Mouse (Mus musculus) T-cell, adult 66 days (primary cell): Measurements from ENCODE around the gene Zfp277. TPM values are rescaled to one million over a fixed set of nuclear protein-coding genes. Genes with fewer than 3 reads are reported as not detected.

ENCODE experiments used
- total RNA-seq, 2 experiments: library from RNA; stranded (reverse); gene quantifications; 3 replicates in 1 of 2; 4 replicates in 1 of 2; pipeline ENCODE4 v1.2.4; 2023

Zfp277 gene
- 10 to 100 TPM; 26.8 to 30.3 TPM for total RNA-seq

DNA sequence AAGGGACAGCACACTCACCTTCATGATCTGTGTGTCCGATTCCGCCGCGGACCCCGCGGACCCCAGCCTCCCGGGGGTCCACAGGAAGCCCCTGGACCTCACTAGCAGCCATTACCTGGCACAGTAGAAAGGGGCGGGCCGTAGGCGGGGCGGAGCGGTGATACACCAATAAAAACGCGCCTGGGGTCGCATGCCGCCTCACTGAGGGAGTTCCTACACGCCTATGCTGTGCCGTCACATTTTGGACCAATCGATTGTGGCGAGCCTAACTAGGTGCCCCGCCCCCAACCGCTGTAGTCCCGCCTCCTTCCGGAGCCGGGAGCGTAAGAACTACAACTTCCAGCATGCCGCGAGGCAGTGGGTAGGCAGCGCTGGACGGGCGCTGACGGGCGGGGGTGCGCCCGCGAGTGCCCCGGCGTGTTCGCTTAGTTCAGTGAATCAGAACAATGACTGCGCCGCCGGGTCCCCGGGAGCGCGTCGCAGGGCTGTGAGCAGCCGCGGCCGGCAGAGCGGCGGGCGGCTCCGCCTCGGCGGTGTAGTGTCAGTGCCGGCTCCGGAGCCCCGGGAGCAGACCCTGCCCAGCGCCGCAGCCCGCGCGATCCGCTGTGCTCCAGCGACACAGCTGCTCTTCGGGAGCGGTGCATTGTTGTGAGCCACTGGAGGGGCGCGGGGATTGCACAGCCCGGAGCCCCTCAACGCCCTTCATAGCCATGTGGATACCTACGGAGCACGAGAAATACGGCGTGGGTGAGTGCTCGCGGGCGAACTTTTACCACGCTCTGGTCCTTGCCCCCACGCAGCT is at the start of gene Zfp277, which contains the start of gene Dock4:
Gene Zfp277 (minus strand): TSS at position 255 of the 802 bp plus-strand sequence.
Gene Dock4 (plus strand): TSS at position 305 of the 802 bp plus-strand sequence.

Other genes starting within 250 kb of the Zfp277 start
- under 1 TPM; 0.47 to 0.59 TPM for gene Lsmem1, start 246.4 kb downstream of the Zfp277 start, total RNA-seq
- gene Ifrd1, start 197.4 kb downstream of the Zfp277 start, total RNA-seq, result 100 to 1,000 TPM; 223 to 250 TPM
- 1 to 10 TPM; 2.3 to 3.4 TPM for gene Dock4, start 50 bp upstream of the Zfp277 start, total RNA-seq